Mouse (Mus musculus): ENCODE measurements around the gene Vmn1r82. TPM values are rescaled to one million over a fixed set of nuclear protein-coding genes. Genes with fewer than 3 reads are reported as not detected.

Gene Vmn1r82
- polyA plus RNA-seq (2012; fragmentation: generic; extraction: Trizol), result not detected
- long read RNA-seq, experiment 1, result 0 reads
- long read RNA-seq, experiment 2, result 0 reads

GRCm38 (mm10) chr7:12300130-12300529 lies at the start of gene Vmn1r82:
TSS of gene Vmn1r82 (plus strand) at chr7:12300430.
- H3K36me3 ChIP-seq (ENCODE audit: control insufficient read depth, insufficient read depth), result no peaks in the 10 kb centered on the region
- no peak within 1 kb of the TSS for H3K4me3 ChIP-seq (ENCODE audit: insufficient read depth, poor library complexity, severe bottlenecking)
- no peaks in the 10 kb centered on the region for H3K79me3 ChIP-seq (ENCODE audit: low read depth)
- no peaks in the 10 kb centered on the region for H3K79me2 ChIP-seq (ENCODE audit: control insufficient read depth, insufficient read depth)
- TF ChIP-seq MAX (IDR thresholded peaks at IDR 0.05) (no peak), CTCF (IDR thresholded peaks at IDR 0.05; ENCODE audit: control insufficient read depth, insufficient read depth, insufficient read length) (no peak), FOSL1 (IDR thresholded peaks at IDR 0.05; ENCODE audit: insufficient read depth, low read length, poor library complexity, severe bottlenecking) (no peak), USF1 (IDR thresholded peaks at IDR 0.05; ENCODE audit: low read depth) (no peak)
- H3ac ChIP-seq (ENCODE audit: control insufficient read depth, insufficient read length, low read depth), result no peak within 1 kb of the TSS
- H3K27me3 ChIP-seq (ENCODE audit: control insufficient read depth, insufficient read depth, insufficient read length), result no peaks in the 10 kb centered on the region

- no peaks in the 10 kb centered on the region for H3K36me3 ChIP-seq (ENCODE audit: control insufficient read depth, insufficient read depth)
- no peaks in the 10 kb centered on the region for H3K79me3 ChIP-seq (ENCODE audit: low read depth)
- no peak for TF ChIP-seq MAX (IDR thresholded peaks at IDR 0.05)
- no peak for TF ChIP-seq CTCF (IDR thresholded peaks at IDR 0.05; ENCODE audit: control insufficient read depth, insufficient read depth, insufficient read length)
- no peak for TF ChIP-seq FOSL1 (IDR thresholded peaks at IDR 0.05; ENCODE audit: insufficient read depth, low read length, poor library complexity, severe bottlenecking)
- TF ChIP-seq MYOG (IDR thresholded peaks at IDR 0.05; ENCODE audit: control insufficient read depth, extremely low read depth, insufficient read length), result no peak
- TF ChIP-seq USF1 (IDR thresholded peaks at IDR 0.05; ENCODE audit: low read depth), result no peak
- TF ChIP-seq CEBPB (IDR thresholded peaks at IDR 0.05; ENCODE audit: low read depth), result no peak
- no peak for TF ChIP-seq MYOD1 (IDR thresholded peaks at IDR 0.05; ENCODE audit: control insufficient read depth, insufficient read length, low read depth)
- no peak within 1 kb of the TSS for H3K4me3 ChIP-seq (ENCODE audit: insufficient read depth, poor library complexity, severe bottlenecking)
- no peaks in the 10 kb centered on the region for H3K27me3 ChIP-seq (ENCODE audit: control insufficient read depth, insufficient read depth, insufficient read length)
- H3ac ChIP-seq (ENCODE audit: control insufficient read depth, insufficient read length, low read depth), result no peak within 1 kb of the TSS
- no peaks in the 10 kb centered on the region for H3K79me2 ChIP-seq (ENCODE audit: control insufficient read depth, insufficient read depth)
Measured at GRCm38 (mm10) chr7:12268169-12268568, 32.1 kb upstream of the Vmn1r82 start, which contains the start of gene Vmn1r81. TSS of gene Vmn1r81 (minus strand) at chr7:12268269.

GRCm38 (mm10) chr7:12329381-12329780 lies 29.2 kb downstream of the Vmn1r82 start, which contains the start of gene Vmn1r83:
TSS of gene Vmn1r83 (minus strand) at chr7:12329481.
- Histone ChIP-seq H3K79me3 (ENCODE audit: low read depth) (no peaks in the 10 kb centered on the region), H3K79me2 (ENCODE audit: control insufficient read depth, insufficient read depth) (no peaks in the 10 kb centered on the region), H3ac (ENCODE audit: control insufficient read depth, insufficient read length, low read depth) (no peak within 1 kb of the TSS), H3K36me3 (ENCODE audit: control insufficient read depth, insufficient read depth) (no peaks in the 10 kb centered on the region), H3K4me3 (ENCODE audit: insufficient read depth, poor library complexity, severe bottlenecking) (no peak within 1 kb of the TSS), H3K27me3 (ENCODE audit: control insufficient read depth, insufficient read depth, insufficient read length) (no peaks in the 10 kb centered on the region)
- TF ChIP-seq MAX (IDR thresholded peaks at IDR 0.05) (no peak), CEBPB (IDR thresholded peaks at IDR 0.05; ENCODE audit: low read depth) (no peak), CTCF (IDR thresholded peaks at IDR 0.05; ENCODE audit: control insufficient read depth, insufficient read depth, insufficient read length) (no peak), USF1 (IDR thresholded peaks at IDR 0.05; ENCODE audit: low read depth) (no peak), FOSL1 (IDR thresholded peaks at IDR 0.05; ENCODE audit: insufficient read depth, low read length, poor library complexity, severe bottlenecking) (no peak)

Other genes starting within 250 kb of the Vmn1r82 start
- not detected for gene Vmn1r78, start 150.2 kb upstream of the Vmn1r82 start, polyA plus RNA-seq (2012; fragmentation: generic; extraction: Trizol)
- gene Vmn1r79, start 129.2 kb upstream of the Vmn1r82 start, polyA plus RNA-seq (2012; fragmentation: generic; extraction: Trizol), result not detected
- not detected for gene Vmn1r80, start 111.1 kb upstream of the Vmn1r82 start, polyA plus RNA-seq (2012; fragmentation: generic; extraction: Trizol)
- not detected for gene Vmn1r81, start 32.2 kb upstream of the Vmn1r82 start, polyA plus RNA-seq (2012; fragmentation: generic; extraction: Trizol)
- gene Vmn1r83, start 29.1 kb downstream of the Vmn1r82 start, polyA plus RNA-seq (2012; fragmentation: generic; extraction: Trizol), result not detected
- gene Vmn1r84, start 68.8 kb downstream of the Vmn1r82 start, polyA plus RNA-seq (2012; fragmentation: generic; extraction: Trizol), result not detected
- gene Zfp551, start 122.3 kb downstream of the Vmn1r82 start, polyA plus RNA-seq (2012; fragmentation: generic; extraction: Trizol), result 0.39 TPM
- 1.7 TPM for gene Zfp606, start 177.9 kb downstream of the Vmn1r82 start, polyA plus RNA-seq (2012; fragmentation: generic; extraction: Trizol)
- gene 2900092C05Rik, start 212.1 kb downstream of the Vmn1r82 start, polyA plus RNA-seq (2012; fragmentation: generic; extraction: Trizol), result not detected

Measured in C2C12 (cell line).